Mouse (Mus musculus): ENCODE measurements around the gene Lnp1.

DNA sequence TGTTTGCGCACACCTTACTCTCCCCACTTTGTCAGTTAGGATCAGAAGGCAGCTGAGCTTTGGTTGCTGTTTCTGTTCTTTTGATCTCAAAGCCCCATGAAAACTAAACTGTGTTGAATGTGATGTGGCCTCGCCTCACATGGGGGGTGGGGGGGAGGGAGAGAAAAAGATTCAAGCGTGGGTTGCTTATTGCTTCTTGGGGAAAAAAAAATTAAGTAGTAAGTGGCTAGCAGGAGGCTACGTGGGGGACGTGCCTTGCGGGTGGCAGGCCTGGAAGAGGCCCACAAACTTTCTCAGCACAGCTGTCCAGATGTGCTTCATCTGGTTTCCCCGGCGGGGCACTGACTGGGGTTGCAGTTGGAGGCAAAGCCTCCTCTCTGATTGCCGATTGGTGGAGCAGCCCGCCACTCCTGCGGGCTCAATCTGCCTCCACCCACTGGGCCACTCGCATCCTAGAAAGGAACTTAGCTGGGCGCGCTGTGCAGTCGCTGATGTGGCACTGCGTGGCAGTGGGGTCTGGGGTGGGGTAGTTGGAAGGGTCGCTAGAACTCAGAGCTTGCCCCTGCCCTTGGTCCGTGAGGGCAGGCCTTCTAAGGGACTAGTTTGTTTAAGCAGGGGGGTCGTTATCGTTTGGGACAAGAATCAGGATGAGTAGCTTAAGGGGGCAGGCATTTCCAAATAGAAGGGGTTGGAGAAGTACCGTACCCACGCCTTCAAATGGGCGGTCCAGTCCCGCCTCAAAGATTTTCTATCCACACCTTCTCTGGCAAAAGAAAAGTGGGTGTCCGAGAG, 41.8 kb downstream of the Lnp1 start, which contains the start of gene Tmem45a:
- TF ChIP-seq CTCF (IDR thresholded peaks at IDR 0.05; ENCODE audit: control insufficient read depth, insufficient read depth, insufficient replicate concordance, low read depth, low read length), result no peak
- TF ChIP-seq POLR2A (IDR thresholded peaks at IDR 0.05; ENCODE audit: control insufficient read depth, low read depth, low read length), result no peak

All from testis, adult 2 months (tissue).